Mouse (Mus musculus): ENCODE measurements at regions not wholly inside any gene's neighbourhood (a gene's known extent, or its start where the extent isn't known, plus 50 kb on each side); places are given as distances from the start of the nearest gene placed in this dataset.

DNA sequence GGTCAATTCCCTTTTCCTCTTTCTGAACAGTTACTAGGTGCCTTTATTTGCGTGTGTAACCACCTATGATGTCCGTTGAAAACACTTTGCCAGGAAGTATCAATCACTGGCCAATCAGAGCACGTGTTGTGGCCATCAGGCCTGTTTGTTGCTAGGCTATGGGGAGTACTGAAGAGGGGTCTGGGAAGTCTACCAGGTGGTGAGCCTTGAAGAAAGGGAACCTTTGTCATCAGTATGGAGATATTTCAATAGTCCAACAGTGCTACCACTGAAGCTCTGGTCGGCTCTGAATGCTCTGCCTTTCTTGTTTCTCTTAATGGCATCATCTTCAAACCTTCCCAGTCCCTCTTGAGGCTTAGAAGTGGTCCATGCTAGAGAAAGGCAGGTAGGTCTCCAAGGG lies 124.6 kb upstream of the Bcor start:
- Histone ChIP-seq H3K4me1 (ENCODE audit: control insufficient read depth in 2 of 2, insufficient read depth in 2 of 2, low read length in 2 of 2, poor library complexity in 1 of 2) (peaks cover 0 to 7% of the 10 kb centered on the region in 2 experiments; a peak in 3 of 4 replicates), H3K27ac (ENCODE audit: insufficient read depth, low read depth, low read length, poor library complexity, severe bottlenecking) (no peak overlapping the region), H3K4me3 (ENCODE audit: insufficient read depth in 1 of 2, low read depth in 1 of 2, low read length in 2 of 2, poor library complexity in 1 of 2, severe bottlenecking in 1 of 2) (no peak overlapping the region), H3K9ac (ENCODE audit: insufficient read depth, low read depth, low read length, poor library complexity, severe bottlenecking) (no peak overlapping the region), H3K9me3 (ENCODE audit: control insufficient read depth, insufficient read depth, low read depth, low read length) (no peaks in the 10 kb centered on the region), H3K36me3 (ENCODE audit: control insufficient read depth, insufficient read depth, low read length, poor library complexity, severe bottlenecking) (no peaks in the 10 kb centered on the region)
- DNase-seq (ENCODE audit: low read depth, low spot score) = no peak
- no peak for TF ChIP-seq ZNF384 (IDR thresholded peaks at IDR 0.05; ENCODE audit: low read depth, low read length)
- TF ChIP-seq HCFC1 (IDR thresholded peaks at IDR 0.05; ENCODE audit: borderline replicate concordance, insufficient read depth, low read length) = no peak
- TF ChIP-seq CHD2 (IDR thresholded peaks at IDR 0.05; ENCODE audit: low read depth, low read length) = no peak
- TF ChIP-seq ZC3H11A (IDR thresholded peaks at IDR 0.05; ENCODE audit: borderline replicate concordance, low read depth, low read length) = no peak
- no peak for TF ChIP-seq MAFK (IDR thresholded peaks at IDR 0.05; ENCODE audit: insufficient read depth, low read depth, low read length)
- in situ Hi-C loops (cut with MboI; ENCODE audit: low sequenced_read_pairs in 2 of 2, unreplicated experiment in 2 of 2) = no loop called here

DNA sequence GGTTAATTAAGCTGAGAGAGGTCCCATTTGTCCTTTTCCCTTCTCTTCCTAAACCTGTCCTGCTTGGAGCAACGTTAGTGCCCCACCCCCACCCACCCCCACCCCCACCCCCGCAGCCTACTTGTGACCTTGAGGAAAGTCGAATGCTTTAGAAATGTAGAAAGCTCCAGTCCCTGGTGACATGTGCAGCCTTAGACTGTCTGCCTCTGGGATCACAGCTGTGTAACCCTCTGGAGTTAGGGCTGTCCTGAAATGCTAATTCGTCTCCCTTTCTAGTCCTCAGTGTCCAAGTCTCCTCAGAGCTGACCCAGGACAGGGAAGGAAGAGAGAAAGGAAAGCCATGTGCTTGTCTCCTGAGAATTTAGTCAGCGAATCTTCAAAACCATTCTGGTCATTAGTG lies 125.0 kb upstream of the Bcor start:
- DNase-seq (ENCODE audit: low read depth, low spot score) = no peak
- Histone ChIP-seq H3K4me1 (ENCODE audit: control insufficient read depth in 2 of 2, insufficient read depth in 2 of 2, low read length in 2 of 2, poor library complexity in 1 of 2) (peaks cover 0 to 7% of the 10 kb centered on the region in 2 experiments; a peak in 3 of 4 replicates), H3K4me3 (ENCODE audit: insufficient read depth in 1 of 2, low read depth in 1 of 2, low read length in 2 of 2, poor library complexity in 1 of 2, severe bottlenecking in 1 of 2) (no peak overlapping the region), H3K9me3 (ENCODE audit: control insufficient read depth, insufficient read depth, low read depth, low read length) (no peaks in the 10 kb centered on the region), H3K27ac (ENCODE audit: insufficient read depth, low read depth, low read length, poor library complexity, severe bottlenecking) (no peak overlapping the region), H3K9ac (ENCODE audit: insufficient read depth, low read depth, low read length, poor library complexity, severe bottlenecking) (no peak overlapping the region), H3K36me3 (ENCODE audit: control insufficient read depth, insufficient read depth, low read length, poor library complexity, severe bottlenecking) (no peaks in the 10 kb centered on the region)
- in situ Hi-C loops (cut with MboI; ENCODE audit: low sequenced_read_pairs in 2 of 2, unreplicated experiment in 2 of 2) = no loop called here
- TF ChIP-seq MAFK (IDR thresholded peaks at IDR 0.05; ENCODE audit: insufficient read depth, low read depth, low read length) = no peak

DNA sequence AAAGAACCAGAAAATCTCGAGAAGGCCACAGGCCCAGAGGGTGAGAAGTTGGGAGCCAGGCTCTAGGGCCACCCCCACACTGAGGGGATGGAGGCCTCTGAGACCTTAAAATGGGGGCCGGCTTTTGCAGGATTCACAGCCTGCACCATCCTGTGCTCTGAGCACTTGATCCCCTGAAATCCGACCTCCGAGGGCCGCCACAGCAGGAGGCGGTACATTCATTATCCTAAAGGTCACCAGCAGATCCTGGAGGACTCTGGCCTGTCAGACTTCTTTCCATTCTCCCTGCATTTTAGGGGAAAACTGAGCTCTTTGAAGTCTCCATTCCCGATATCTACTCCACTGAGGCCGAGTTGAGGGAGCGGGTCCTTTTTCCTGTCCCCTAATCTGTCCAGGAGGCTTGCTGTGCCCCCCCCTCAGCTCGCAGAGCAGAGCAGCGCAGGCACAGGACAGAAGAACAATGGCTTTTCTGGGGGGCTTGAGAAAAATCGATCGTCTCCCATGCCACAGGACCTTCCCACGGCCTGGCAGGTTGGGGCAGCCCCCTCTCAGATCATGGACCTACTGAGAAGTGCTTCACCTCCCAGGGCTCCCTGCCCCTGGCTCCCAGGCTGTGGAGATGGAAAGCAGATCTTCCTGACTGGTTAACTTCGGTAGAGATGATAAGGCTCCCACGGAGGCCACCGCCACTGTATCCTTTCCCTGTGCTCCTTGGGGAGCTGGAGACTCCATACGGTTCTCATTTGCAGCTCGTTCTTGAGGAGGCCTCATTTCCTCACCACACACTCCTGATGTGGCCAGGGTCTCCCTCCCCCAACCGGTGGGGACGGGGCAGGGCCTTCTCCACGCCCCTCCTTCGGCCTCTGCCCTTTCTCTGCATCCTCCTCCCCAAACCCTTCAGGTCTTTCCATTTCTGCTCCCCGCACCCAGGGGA lies 126.1 kb upstream of the Bcor start:
- peak overlapping the region; percentile 19 to 39; a peak in 3 of 4 replicates for H3K4me3 ChIP-seq (ENCODE audit: insufficient read depth in 1 of 2, low read depth in 1 of 2, low read length in 2 of 2, poor library complexity in 1 of 2, severe bottlenecking in 1 of 2)
- TF ChIP-seq HCFC1 (IDR thresholded peaks at IDR 0.05; ENCODE audit: borderline replicate concordance, insufficient read depth, low read length) (no peak), ZNF384 (IDR thresholded peaks at IDR 0.05; ENCODE audit: low read depth, low read length) (no peak), MAFK (IDR thresholded peaks at IDR 0.05; ENCODE audit: insufficient read depth, low read depth, low read length) (no peak), ZC3H11A (IDR thresholded peaks at IDR 0.05; ENCODE audit: borderline replicate concordance, low read depth, low read length) (no peak), CHD2 (IDR thresholded peaks at IDR 0.05; ENCODE audit: low read depth, low read length) (no peak)
- H3K9ac ChIP-seq (ENCODE audit: insufficient read depth, low read depth, low read length, poor library complexity, severe bottlenecking) = no peak overlapping the region; the same call in 1 of the 2 replicates

DNA sequence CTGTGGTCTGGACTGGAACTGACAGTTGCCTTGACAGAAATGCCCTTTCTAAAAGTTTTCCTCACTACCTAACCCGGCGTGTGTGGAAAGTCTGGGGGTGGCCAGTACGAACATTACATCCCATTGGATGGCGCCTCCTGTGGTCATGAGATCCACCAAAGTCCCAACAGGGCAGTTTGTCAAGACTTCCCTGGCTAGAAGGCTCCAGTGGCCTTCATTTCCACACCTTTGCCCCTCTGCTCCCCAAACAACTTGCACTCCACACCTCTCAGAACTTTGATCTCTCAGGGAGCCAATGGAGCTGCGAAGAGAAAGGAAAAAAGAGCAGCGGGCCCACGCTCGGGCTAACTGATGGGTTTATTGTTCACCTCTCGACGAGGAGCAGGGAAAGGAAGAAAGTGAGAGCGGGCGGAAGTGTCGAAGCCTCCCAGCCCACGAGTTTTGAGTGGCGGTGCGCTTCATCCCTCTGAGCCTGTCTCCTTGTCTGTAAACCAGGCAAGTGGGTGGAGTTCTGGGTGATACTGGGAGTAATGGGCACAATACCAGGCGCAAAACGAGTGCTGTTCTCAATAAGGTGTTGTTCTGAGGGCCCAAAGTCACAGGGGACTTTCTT lies 126.9 kb upstream of the Bcor start:
- Histone ChIP-seq H3K9ac (ENCODE audit: insufficient read depth, low read depth, low read length, poor library complexity, severe bottlenecking) (no peak overlapping the region), H3K4me3 (ENCODE audit: insufficient read depth in 1 of 2, low read depth in 1 of 2, low read length in 2 of 2, poor library complexity in 1 of 2, severe bottlenecking in 1 of 2) (no peak overlapping the region), H3K27ac (ENCODE audit: insufficient read depth, low read depth, low read length, poor library complexity, severe bottlenecking) (no peak overlapping the region), H3K4me1 (ENCODE audit: control insufficient read depth in 2 of 2, insufficient read depth in 2 of 2, low read length in 2 of 2, poor library complexity in 1 of 2) (peaks cover 0 to 7% of the 10 kb centered on the region in 2 experiments; a peak in 3 of 4 replicates), H3K36me3 (ENCODE audit: control insufficient read depth, insufficient read depth, low read length, poor library complexity, severe bottlenecking) (no peaks in the 10 kb centered on the region), H3K9me3 (ENCODE audit: control insufficient read depth, insufficient read depth, low read depth, low read length) (no peaks in the 10 kb centered on the region)
- DNase-seq (ENCODE audit: low read depth, low spot score) = no peak
- TF ChIP-seq MAFK (IDR thresholded peaks at IDR 0.05; ENCODE audit: insufficient read depth, low read depth, low read length) (no peak), HCFC1 (IDR thresholded peaks at IDR 0.05; ENCODE audit: borderline replicate concordance, insufficient read depth, low read length) (no peak), ZC3H11A (IDR thresholded peaks at IDR 0.05; ENCODE audit: borderline replicate concordance, low read depth, low read length) (no peak), CHD2 (IDR thresholded peaks at IDR 0.05; ENCODE audit: low read depth, low read length) (no peak), ZNF384 (IDR thresholded peaks at IDR 0.05; ENCODE audit: low read depth, low read length) (no peak)
- in situ Hi-C loops (cut with MboI; ENCODE audit: low sequenced_read_pairs in 2 of 2, unreplicated experiment in 2 of 2) = no loop called here

More for the DNA sequence above, 126.1 kb upstream of the Bcor start:
- in situ Hi-C loops (cut with MboI; ENCODE audit: low sequenced_read_pairs in 2 of 2, unreplicated experiment in 2 of 2) = no loop called here
- H3K36me3 ChIP-seq (ENCODE audit: control insufficient read depth, insufficient read depth, low read length, poor library complexity, severe bottlenecking) = no peaks in the 10 kb centered on the region
- no peak overlapping the region for H3K27ac ChIP-seq (ENCODE audit: insufficient read depth, low read depth, low read length, poor library complexity, severe bottlenecking)
- DNase-seq (ENCODE audit: low read depth, low spot score) = no peak
- peaks cover 0 to 7% of the 10 kb centered on the region in 2 experiments; a peak in 3 of 4 replicates for H3K4me1 ChIP-seq (ENCODE audit: control insufficient read depth in 2 of 2, insufficient read depth in 2 of 2, low read length in 2 of 2, poor library complexity in 1 of 2)
- H3K9me3 ChIP-seq (ENCODE audit: control insufficient read depth, insufficient read depth, low read depth, low read length) = no peaks in the 10 kb centered on the region

Measured in ES-E14 (cell line).